Mouse (Mus musculus) adrenal gland, adult 18-20 months (tissue): ENCODE results near the gene Cyp1a1. TPM values are rescaled to one million over a fixed set of nuclear protein-coding genes. Genes with fewer than 3 reads are reported as not detected.

Experiments
- DNase-seq, 2 experiments: peaks; one replicate each; pipeline ENCODE4 v3.0.0; 2021 to 2022; ENCODE audit warnings: low spot score in 2 of 2
- long read RNA-seq, 2 experiments: library from polyadenylated mRNA; stranded (forward); transcript quantifications; one replicate each; pipeline ENCODE4 v2.0.0; 2021
- total RNA-seq, 2 experiments: library from RNA; stranded (reverse); gene quantifications; 1 replicate in 1 of 2; 2 replicates in 1 of 2; pipeline ENCODE4 v1.2.3; 2021

Cyp1a1 gene
- 1 to 10 TPM in 1 of 2 experiments, under 1 TPM in 1; 0.17 to 1.0 TPM for total RNA-seq
- long read RNA-seq, experiment 1 = 0 reads
- long read RNA-seq, experiment 2, partial matches to known transcripts = 1 of 7 reads
- long read RNA-seq, experiment 2, other reads (novel, unspliced or antisense) = 2 of 7 reads

DNA sequence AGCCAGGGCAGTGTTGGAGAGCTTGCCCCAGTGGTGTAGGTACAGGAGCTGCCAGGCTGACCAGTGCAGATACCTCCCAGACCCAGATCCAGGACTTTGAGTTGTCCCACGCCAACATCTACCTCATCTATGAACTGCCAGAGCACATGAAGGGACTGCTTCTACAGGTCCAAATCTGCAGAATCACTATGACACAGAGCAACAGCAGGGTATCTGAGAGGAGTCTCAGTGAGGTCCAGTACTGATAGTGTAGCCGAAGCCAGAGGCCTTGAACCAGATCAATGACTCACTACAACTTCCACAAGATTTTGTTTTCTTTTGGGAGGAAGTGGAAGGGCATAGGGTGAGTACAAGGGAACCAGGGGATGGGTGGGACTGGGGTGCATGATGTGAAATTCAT lies at the start of gene Cyp1a1:
Cyp1a1 (plus strand) TSS at position 178 of the 400 bp plus-strand sequence.
- DNase-seq = peak in 1 of 2 experiments; percentile 12

DNA sequence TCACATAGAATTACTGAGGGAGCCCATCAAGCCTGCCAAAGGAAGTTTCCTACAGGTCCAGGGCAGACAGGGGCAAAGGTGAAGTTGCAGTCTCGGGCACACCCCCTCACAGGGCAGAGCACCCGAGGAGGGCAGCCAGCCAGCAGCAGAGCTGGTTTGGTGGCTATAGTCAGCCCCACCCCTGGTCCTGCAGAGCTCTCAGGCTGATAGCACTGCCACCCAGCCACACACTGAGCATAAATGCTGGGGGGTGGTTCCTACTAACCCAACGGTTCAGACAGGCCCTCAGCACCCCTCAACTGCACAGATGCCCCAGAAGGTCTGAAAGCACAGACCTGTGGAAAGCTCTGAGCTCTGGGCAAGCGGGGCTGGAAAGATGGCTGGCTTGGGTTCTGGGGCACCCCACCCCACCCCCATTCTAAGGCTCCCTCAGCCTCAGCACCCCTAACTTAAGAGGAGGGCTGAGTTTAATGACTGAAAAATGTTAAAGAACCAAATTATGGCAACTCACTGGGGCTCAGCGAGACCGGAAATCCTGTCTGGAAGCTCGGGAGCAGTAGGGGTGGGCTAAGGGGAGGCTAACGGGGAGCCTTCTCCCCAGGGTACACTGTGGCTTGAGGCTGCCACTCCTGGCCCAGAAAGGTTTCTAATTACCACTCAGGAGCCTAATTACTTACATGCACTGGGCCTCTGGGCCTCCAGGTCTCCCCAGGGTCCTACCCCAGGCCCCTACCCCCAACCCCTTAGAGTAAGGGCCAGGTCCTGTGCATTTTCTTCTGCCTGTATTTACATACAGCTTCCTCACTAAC lies 48.9 kb upstream of the Cyp1a1 start:
- no peak for DNase-seq

DNA sequence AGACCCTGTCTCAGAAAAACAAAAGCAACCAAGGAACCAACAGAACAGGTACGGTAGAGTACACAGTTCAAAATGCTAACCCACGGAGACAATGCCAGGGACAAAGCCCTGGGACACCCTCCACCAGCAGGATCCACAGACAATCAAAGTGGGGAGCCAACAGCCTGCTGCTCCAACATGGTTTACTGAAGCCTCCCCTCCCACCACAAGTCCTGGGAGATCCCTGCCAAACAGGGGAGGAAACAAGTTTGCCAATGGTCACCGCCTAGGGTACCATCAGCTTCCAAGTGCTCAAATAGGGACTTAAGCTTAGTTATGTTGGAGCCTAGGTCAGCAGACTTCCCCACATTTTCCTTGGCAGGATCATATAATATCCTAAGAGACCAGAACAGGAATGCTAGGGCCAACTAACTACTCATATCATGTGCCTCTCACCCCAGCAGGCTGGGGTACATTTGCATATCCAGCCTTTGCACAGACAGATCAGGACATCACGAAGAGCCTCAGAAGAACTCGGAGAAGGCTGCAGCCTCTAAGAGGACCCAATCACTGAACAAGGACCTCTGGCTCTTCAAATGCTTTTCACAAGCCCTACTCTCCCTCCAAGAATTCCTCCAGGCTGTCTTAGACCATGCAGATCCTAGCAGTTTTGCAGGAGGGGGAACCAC lies 47.9 kb upstream of the Cyp1a1 start:
- no peak for DNase-seq

DNA sequence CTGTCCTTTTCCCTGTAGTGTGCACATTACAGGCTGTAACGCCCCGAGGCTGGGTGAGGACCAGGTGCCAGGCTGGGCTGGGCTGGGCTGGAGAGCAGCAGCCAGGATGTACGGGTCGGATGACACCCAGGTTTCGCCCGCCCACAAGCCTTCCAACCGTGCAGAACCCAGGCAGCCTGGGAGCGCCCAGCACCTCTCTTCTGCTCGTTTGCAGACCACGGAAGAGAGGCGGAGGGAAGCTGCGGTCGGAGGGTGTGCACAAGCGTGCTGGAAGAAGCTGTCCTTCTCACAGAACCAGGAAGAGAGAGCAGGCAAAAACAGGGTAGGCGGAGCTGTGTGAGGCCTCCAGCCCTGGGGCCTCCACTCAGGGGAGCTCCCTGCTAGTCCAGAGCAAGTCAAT lies 47.3 kb upstream of the Cyp1a1 start:
- DNase-seq = no peak

DNA sequence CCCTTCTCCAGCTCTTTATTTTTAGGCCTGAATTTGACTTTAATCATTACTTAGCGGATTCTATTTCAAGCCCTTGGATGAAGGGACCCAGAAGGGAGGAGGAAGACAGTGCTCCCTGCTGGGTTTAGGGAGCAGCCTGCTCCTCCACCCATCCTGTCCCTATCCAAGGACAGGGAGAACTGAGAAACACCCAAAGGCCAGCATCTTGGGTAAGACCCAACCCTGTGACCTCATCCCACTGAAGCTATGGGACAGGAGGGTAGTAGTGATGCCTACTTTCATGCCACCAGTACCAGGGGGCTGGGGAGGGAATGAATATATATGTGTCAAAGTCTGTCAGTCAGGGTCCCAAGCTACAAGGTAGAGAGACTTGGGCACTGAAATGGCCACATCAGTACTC lies 46.7 kb upstream of the Cyp1a1 start:
- DNase-seq = no peak

DNA sequence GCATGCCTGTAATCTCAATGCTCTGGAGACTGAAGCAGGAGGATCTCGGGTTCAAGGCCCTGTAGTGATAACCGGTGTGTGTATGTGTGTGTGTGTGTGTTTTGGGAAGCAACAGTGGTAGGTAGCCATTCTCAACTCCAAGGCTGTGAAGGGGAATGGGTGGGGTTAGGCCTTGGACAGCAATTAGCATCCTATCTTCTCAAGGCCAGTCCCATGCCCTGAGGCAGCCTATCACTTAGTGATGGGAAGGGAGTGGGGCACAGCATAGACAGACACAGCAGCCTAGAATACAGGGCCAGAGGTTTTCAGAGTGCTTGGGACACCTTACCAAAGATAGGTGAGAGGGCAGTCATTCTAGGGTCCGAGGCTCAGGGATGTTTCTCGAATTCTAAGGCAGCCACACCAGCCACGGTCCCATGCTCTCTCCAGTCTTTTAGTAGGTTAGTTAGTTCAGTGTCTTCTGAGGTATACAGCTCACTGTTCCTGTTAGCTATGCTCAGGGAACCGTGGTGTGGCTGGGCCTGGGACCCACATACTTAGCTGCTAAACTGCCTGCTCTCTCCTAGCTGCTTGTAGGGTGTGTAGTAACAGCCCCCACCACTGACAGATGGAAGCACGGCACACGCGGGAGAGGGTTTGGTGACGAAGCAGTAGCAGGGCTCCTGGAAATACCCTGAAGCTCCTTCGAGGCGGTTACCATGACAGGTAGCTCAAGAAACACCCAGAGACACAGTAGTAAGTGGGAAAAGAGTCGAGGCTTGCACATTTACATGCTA lies 45.8 kb upstream of the Cyp1a1 start:
- DNase-seq = no peak

DNA sequence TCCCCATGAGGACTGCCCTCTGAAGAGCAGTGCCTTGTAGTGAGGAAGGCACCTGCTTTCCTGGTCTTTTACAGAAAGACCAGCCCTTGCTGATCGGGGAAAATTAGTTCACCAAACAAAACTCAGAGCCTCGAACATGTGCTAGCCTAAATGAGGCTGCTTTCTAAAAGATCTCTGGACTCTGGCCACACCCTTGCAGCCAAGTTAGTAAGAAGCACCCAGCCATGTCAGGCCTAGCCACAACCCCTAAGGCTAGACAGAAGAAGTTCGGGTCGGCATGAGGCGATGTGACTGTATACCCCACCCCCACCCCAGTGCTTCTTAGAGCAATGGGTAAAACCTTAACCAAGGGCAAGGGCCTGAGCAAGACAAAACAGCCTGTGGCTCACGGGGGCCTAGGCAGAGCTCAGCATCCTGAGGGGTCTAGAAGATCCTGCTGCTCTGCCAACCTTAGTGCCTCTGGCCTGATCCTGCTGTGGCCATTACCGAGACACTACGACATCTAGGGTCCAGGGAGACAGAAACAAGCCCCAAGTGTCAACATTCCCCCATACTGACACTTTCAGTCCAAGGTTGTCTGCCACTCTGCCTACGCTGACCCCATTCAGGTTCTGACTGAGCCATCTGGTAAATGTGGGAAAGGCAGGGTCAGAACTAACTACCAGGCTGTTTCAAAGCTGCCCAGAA lies 44.4 kb upstream of the Cyp1a1 start:
- DNase-seq = no peak

DNA sequence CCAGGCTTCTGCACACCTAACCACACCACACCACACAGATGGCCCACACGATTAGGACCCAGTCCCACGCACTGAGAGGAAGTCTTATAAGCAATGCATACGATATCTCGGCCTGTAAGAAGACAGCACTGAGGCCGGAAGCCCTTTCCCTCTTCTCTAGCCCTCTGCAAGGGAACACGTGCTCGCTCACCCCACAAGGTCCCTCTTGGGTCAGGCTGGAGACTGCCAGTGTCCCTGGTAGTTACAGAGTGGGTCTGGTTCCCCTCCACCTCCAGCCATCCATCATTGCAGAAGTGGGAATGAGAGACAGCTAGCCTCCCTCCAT lies 43.9 kb upstream of the Cyp1a1 start:
- DNase-seq = no peak

DNA sequence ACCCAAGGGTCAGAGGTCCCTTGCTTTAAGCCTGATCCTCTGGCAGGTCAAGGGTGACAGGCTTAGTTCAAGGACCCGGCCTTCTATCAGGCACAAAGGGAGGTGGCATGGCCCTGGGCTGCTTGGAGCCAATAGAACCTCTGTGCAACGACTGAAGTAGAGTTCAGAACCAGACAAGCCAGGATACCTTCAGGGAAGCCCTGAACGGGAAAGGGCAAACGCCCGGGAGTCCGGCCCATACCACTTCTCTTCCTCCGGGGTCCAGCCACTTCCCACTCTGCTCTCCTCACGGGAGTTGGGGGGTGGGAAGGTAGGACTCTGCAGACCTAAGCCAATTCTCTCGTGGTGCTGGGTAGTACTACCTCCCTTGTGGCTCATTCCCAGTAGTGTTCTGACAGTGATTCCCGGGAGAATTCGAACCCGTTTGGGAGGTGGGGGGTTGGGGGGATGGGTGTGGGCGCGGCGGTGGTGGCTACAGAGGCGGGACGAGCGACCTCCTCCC lies 43.2 kb upstream of the Cyp1a1 start:
- no peak for DNase-seq

DNA sequence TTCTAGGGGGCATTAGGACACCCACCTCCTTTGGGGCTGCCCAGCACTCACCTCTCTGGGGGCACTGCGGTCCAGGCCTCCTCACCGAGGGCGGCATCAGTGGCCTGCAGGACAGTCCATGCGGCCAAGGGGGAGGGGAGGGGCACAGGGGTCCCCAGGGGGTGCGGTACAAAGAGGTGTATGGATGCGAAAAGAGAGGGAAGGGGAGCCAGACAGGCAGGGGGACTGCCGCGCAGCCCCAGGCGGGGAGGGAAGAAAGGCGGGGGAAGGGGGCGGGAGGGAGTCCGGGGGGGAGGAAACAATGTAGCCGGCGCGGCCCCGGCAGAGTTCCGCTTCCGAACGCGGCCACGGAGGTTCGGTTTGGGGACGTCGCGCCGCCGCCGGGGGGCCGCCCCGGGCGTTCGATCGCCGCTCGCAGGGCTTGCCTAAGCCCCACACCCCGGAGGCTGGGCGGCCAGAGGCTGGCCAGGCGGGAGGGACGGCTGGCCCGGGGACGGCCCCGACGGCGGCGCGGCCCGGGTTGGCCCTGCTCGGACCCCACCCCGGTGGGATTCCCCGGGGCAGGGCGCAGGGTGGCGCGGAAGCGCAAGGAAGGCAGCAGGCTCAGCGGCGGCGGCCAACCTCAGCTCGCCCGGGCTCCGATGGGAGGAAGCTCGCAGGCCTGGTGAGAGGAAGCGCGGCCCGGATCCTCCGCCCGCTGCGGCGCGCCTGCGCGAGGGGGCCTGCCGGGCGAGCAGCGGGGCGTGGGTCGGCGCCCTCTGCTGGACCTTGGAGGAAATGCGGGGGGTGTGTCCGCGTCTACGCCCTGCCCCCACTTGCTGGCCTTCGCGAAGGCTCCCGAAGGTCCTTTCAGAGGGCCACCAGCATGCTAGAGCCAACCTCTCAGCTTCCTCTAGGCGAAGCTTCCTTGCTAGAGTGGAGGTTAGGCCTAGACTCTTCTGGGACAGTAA lies 42.5 kb upstream of the Cyp1a1 start:
- DNase-seq = peak; percentile 97 to 98

DNA sequence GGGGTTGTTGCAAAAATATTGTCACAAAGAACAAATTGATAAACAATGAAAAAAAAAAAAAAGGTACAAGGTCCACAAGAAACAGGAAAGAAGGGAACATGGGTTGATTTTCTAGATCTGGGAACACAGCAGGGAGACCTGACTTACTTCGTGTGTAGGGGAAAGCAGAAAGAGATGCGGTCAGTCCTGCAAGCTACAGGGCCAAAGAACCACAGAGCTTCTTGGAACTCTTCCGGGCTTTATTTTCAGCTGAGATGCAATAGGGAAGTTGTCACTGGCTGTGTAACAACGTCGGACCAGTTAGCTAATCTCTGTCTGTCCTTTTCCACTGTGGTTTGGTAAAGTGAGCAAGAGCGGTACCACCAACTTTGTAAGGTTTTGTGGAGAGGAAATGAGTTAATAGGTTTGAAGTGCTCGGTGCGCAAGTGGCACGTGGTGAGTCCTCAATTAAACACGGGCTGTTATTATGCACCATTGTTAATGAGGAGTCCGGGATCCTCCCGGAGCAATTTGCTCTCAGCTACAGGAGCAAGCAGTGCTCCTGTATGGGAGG lies 41.1 kb upstream of the Cyp1a1 start:
- DNase-seq = no peak

DNA sequence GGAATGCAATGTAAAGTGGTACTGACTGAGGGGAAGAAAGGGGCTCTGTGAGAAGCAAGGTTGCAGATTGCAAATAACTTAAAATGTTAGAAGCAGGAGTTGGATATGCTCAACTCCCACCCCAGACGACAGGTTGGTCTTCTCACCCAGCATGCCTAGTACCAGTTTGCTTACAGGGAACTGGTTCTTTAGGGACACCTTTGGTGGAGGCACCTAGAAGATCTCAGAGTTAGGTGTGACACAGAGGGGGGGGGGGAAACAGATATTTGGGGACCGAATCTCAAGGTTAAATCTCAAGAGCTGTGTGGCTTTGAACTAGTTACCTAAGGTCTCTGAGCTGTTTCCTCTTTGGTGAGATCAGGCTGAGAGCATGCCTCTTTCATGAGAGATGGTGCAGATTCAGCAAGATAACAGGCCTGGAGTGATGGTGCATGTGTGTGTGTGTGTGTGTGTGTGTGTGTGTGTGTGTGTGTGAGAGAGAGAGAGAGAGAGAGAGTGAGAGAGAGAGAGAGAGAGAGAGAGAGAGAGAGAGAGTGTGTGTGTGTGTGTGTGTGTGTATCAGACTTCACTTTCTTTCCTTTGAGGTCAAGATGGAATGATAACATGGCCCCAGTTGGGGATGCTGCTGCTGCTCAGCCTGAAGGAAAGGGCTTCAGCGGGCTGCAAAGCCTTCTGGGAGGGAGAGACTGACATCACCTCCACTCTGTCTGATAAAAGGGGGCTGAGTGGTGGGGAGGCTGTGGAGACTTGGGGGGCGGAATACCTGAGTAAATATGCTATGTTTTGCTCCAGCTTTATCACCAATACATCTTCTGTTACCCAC lies 40.2 kb upstream of the Cyp1a1 start:
- no peak for DNase-seq

DNA sequence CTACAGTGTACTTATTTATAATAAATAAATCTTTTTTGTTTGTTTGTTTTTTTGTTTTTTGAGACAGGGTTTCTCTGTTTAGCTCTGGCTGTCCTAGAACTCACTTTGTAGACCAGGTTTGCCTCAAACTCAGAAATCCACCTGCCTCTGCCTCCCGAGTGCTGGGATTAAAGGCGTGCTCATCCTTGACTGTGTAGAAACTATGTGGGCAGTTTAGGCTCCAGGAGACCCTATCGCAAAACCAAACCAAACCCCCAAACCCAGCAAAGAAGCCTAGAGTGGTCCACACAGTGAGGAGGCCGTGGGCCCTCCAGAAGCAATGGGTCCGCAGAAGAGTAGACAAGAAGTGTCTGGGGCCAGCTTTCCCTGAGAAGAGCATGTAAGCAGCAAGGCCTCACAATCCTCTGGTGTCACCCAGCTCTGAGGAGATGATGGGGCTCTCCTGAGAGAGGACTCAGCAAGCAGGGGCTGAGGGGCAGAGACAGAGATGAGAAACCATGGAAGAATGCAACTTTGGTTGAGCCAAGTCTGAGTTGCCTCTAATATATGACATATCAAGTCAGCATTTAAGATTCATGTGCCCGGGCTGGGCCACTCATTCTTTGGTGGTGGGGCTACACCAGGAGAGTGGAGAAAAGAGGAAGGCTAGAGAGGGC lies 37.5 kb upstream of the Cyp1a1 start:
- DNase-seq = no peak

DNA sequence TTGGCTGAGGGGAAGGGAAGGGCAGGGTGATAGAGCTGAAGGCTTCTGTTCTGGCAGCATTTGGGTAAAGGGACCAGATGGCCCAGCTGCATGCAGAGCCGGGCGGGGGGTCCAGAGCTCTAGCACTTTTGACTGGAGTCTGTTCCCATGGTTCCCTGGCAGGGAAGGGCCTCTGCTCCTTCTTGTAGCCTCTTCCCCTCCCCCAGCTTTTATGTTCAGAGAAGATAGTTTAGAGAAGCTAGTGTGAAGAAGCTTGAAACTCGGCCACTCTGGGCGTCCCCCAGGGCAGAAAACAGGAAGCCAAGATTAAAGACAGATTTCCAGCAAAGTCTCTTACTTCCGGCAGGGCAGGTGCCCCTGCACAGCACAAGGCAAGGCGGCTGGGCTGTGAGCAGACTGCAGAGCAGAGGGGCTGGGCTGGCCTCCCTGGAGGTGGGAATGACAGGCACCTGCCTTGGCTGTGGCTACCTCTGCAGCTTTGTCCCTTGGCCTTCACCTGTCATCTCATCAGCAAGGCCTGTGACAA lies 36.9 kb upstream of the Cyp1a1 start:
- DNase-seq = no peak

DNA sequence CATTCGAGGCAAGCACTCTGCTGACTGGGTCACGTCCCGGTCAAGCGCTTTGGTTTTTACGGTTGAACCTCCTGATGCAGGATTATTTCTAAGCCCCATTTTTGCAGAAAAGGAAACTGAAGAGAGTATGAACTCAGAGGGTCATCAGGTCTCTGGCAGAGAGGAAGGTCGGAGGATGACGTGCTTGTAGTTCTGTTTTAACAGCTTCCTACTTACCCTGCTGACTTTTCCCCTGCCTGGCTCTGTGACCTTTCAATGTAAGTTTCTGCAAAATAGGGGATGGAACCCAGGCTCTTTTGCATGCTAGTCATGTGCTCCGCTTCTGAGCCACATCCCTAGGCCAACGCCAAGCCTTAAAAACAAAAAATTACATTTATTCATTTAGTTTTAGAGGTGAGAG lies 35.4 kb upstream of the Cyp1a1 start:
- no peak for DNase-seq

DNA sequence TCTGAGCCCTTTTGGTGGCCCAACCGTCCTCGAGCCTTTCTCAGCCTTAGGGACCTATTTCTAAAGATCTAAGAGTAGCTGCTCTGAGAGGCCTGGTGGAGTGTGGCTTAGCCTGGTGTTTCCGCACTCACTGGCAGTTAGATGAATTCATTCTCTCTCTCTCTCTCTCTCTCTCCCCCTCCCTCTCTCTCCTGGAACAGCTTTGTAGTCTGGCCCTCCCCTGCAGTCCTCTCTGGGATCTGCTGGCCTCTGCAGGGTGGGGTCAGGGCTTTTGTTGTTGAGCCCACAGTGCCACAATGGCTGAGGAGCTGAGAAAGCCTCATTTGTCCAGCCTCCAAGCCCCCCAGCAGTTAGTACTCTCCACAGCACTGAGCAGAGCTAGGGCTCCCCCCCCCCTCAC lies 34.9 kb upstream of the Cyp1a1 start:
- no peak for DNase-seq

DNA sequence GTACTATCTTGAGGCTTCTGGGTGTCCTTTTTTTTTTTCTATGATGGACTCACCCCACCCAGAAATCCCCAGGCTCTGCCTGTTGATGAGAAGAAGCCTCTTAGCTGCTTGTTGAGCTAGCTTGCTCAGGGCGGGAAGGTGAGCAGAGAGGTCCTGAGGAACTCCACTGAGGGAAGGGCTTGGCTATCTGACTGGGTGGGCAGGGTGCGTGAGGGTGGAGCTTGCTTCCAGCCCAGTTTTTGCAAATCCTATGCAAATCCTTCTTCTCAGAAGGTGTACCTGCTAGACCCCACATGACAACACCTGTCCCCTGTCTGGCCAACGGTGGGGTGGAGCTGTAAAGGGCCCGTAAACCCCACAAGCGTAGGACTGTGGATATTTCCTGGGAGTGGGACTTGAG lies 34.4 kb upstream of the Cyp1a1 start, which contains the start of gene Csk:
Csk (minus strand) TSS at position 349 of the 400 bp plus-strand sequence.
- DNase-seq = no peak

DNA sequence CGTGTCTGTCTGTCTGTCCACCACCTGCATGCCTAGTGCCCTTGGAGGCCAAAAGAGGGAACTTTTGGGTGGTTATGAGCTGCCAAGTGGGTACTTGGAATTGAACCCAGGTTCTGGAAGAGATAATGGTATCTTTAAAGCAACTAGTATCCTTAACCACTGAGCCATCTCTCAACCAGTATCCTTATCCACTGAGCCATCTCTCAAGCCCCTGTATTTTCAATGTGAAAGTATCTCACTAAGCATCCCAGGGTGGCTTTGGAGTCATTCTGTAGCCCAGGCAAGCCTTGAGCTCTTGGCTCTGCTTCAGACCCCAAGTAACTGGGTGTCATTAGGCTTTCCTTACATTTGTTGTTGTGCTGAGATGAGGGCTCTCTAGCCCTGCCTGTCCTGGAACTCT lies 32.8 kb upstream of the Cyp1a1 start:
- no peak for DNase-seq
